Mouse (Mus musculus): ENCODE measurements at regions not wholly inside any gene's neighbourhood (a gene's known extent, or its start where the extent isn't known, plus 50 kb on each side); places are given as distances from the start of the nearest gene placed in this dataset.

- peaks cover 3% of the 10 kb centered on the region; the same call in 1 of the 2 replicates for H3K4me1 ChIP-seq (replicated peaks; ENCODE audit: control insufficient read depth, insufficient read depth, low read length)
- no peak overlapping the region for H3K27ac ChIP-seq (ENCODE audit: low read length)
- no peaks in the 10 kb centered on the region for H3K9me3 ChIP-seq (ENCODE audit: control insufficient read depth, low read length)
- 66% methylated on average over 6 of the region's 6 CpGs for WGBS
- H3K9ac ChIP-seq (ENCODE audit: low read length) = no peak overlapping the region
- no peaks in the 10 kb centered on the region for H3K27me3 ChIP-seq (ENCODE audit: control insufficient read depth, insufficient read depth, low read depth, low read length)
- no peaks in the 10 kb centered on the region for H3K36me3 ChIP-seq (ENCODE audit: control insufficient read depth, insufficient read depth, low read length)
- no peak for ATAC-seq (ENCODE audit: low read depth)
- H3K4me3 ChIP-seq (ENCODE audit: low read length) = no peak overlapping the region
- H3K4me2 ChIP-seq (ENCODE audit: low read depth, low read length) = no peak overlapping the region
These were observed 202.2 kb upstream of the Mocs1 start for GRCm38 (mm10) chr17:49226016-49226400.

- Histone ChIP-seq H3K9me3 (ENCODE audit: control insufficient read depth, low read length) (no peaks in the 10 kb centered on the region), H3K27ac (ENCODE audit: low read length) (no peak overlapping the region), H3K4me3 (ENCODE audit: low read length) (no peak overlapping the region), H3K4me2 (ENCODE audit: low read depth, low read length) (no peak overlapping the region), H3K9ac (ENCODE audit: low read length) (no peak overlapping the region), H3K36me3 (ENCODE audit: control insufficient read depth, insufficient read depth, low read length) (no peaks in the 10 kb centered on the region), H3K27me3 (ENCODE audit: control insufficient read depth, insufficient read depth, low read depth, low read length) (no peaks in the 10 kb centered on the region), H3K4me1 (replicated peaks; ENCODE audit: control insufficient read depth, insufficient read depth, low read length) (no peaks in the 10 kb centered on the region)
- ATAC-seq (ENCODE audit: low read depth) = no peak
- 71% methylated on average over 3 of the region's 3 CpGs for WGBS
These were observed 196.9 kb upstream of the Mocs1 start for GRCm38 (mm10) chr17:49231287-49231686.

- Histone ChIP-seq H3K27me3 (ENCODE audit: control insufficient read depth, insufficient read depth, low read depth, low read length) (no peaks in the 10 kb centered on the region), H3K9ac (ENCODE audit: low read length) (no peak overlapping the region), H3K36me3 (ENCODE audit: control insufficient read depth, insufficient read depth, low read length) (no peaks in the 10 kb centered on the region), H3K4me3 (ENCODE audit: low read length) (no peak overlapping the region), H3K9me3 (ENCODE audit: control insufficient read depth, low read length) (no peaks in the 10 kb centered on the region), H3K4me2 (ENCODE audit: low read depth, low read length) (no peak overlapping the region), H3K27ac (ENCODE audit: low read length) (no peak overlapping the region), H3K4me1 (replicated peaks; ENCODE audit: control insufficient read depth, insufficient read depth, low read length) (peaks cover 3% of the 10 kb centered on the region; the same call in 1 of the 2 replicates)
- ATAC-seq (ENCODE audit: low read depth) = no peak
These were observed 188.1 kb upstream of the Mocs1 start for GRCm38 (mm10) chr17:49240097-49240496.

GRCm38 (mm10) chr17:49243419-49243818, 184.7 kb upstream of the Mocs1 start:
- Histone ChIP-seq H3K9ac (ENCODE audit: low read length) (no peak overlapping the region), H3K27ac (ENCODE audit: low read length) (no peak overlapping the region), H3K9me3 (ENCODE audit: control insufficient read depth, low read length) (no peaks in the 10 kb centered on the region), H3K4me3 (ENCODE audit: low read length) (no peak overlapping the region), H3K4me1 (replicated peaks; ENCODE audit: control insufficient read depth, insufficient read depth, low read length) (peaks cover 3% of the 10 kb centered on the region; the same call in 1 of the 2 replicates), H3K36me3 (ENCODE audit: control insufficient read depth, insufficient read depth, low read length) (no peaks in the 10 kb centered on the region), H3K27me3 (ENCODE audit: control insufficient read depth, insufficient read depth, low read depth, low read length) (no peaks in the 10 kb centered on the region), H3K4me2 (ENCODE audit: low read depth, low read length) (no peak overlapping the region)
- 18% methylated on average over 2 of the region's 2 CpGs for WGBS
- ATAC-seq (ENCODE audit: low read depth) = peak; percentile 92

DNA sequence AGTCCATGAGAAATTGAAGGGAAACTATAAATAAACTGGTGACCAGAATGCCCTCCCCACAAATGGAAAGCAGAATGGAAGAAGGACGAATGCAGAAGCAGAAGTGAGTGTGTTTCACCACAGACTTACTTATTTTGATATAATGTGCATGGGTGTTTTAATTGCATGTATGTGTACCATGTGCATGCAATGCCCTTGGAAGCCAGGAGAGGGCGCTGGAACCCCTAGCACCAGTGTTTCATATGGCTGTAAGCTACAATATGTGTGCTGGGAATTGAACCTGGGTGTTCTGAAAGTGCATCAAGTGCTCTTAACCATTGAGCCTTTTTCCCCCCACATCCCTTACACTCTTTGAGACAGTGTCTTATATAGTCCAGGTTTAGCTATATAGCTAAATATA, 183.1 kb upstream of the Mocs1 start:
- Histone ChIP-seq H3K9me3 (ENCODE audit: control insufficient read depth, low read length) (no peaks in the 10 kb centered on the region), H3K9ac (ENCODE audit: low read length) (no peak overlapping the region), H3K4me2 (ENCODE audit: low read depth, low read length) (no peak overlapping the region), H3K4me3 (ENCODE audit: low read length) (no peak overlapping the region), H3K4me1 (replicated peaks; ENCODE audit: control insufficient read depth, insufficient read depth, low read length) (peaks cover 3% of the 10 kb centered on the region; the same call in 1 of the 2 replicates), H3K36me3 (ENCODE audit: control insufficient read depth, insufficient read depth, low read length) (no peaks in the 10 kb centered on the region), H3K27ac (ENCODE audit: low read length) (no peak overlapping the region), H3K27me3 (ENCODE audit: control insufficient read depth, insufficient read depth, low read depth, low read length) (no peaks in the 10 kb centered on the region)
- ATAC-seq (ENCODE audit: low read depth) = no peak
- WGBS = 60% methylated on average over 2 of the region's 2 CpGs

GRCm38 (mm10) chr17:49247215-49247614, 180.9 kb upstream of the Mocs1 start:
- no peak overlapping the region for H3K9ac ChIP-seq (ENCODE audit: low read length)
- H3K4me3 ChIP-seq (ENCODE audit: low read length) = no peak overlapping the region
- no peaks in the 10 kb centered on the region for H3K27me3 ChIP-seq (ENCODE audit: control insufficient read depth, insufficient read depth, low read depth, low read length)
- peaks cover 3% of the 10 kb centered on the region; the same call in 1 of the 2 replicates for H3K4me1 ChIP-seq (replicated peaks; ENCODE audit: control insufficient read depth, insufficient read depth, low read length)
- H3K4me2 ChIP-seq (ENCODE audit: low read depth, low read length) = no peak overlapping the region
- ATAC-seq (ENCODE audit: low read depth) = no peak
- H3K36me3 ChIP-seq (ENCODE audit: control insufficient read depth, insufficient read depth, low read length) = no peaks in the 10 kb centered on the region
- H3K27ac ChIP-seq (ENCODE audit: low read length) = no peak overlapping the region
- no peaks in the 10 kb centered on the region for H3K9me3 ChIP-seq (ENCODE audit: control insufficient read depth, low read length)
- WGBS = 58% methylated on average over 17 of the region's 17 CpGs

- Histone ChIP-seq H3K36me3 (ENCODE audit: control insufficient read depth, insufficient read depth, low read length) (no peaks in the 10 kb centered on the region), H3K4me3 (ENCODE audit: low read length) (no peak overlapping the region), H3K27me3 (ENCODE audit: control insufficient read depth, insufficient read depth, low read depth, low read length) (no peaks in the 10 kb centered on the region), H3K9me3 (ENCODE audit: control insufficient read depth, low read length) (no peaks in the 10 kb centered on the region), H3K4me1 (replicated peaks; ENCODE audit: control insufficient read depth, insufficient read depth, low read length) (no peaks in the 10 kb centered on the region), H3K4me2 (ENCODE audit: low read depth, low read length) (no peak overlapping the region), H3K27ac (ENCODE audit: low read length) (no peak overlapping the region), H3K9ac (ENCODE audit: low read length) (no peak overlapping the region)
- WGBS = 58% methylated on average over 8 of the region's 8 CpGs
- ATAC-seq (ENCODE audit: low read depth) = no peak
These were observed 177.2 kb upstream of the Mocs1 start for GRCm38 (mm10) chr17:49250726-49251537.

DNA sequence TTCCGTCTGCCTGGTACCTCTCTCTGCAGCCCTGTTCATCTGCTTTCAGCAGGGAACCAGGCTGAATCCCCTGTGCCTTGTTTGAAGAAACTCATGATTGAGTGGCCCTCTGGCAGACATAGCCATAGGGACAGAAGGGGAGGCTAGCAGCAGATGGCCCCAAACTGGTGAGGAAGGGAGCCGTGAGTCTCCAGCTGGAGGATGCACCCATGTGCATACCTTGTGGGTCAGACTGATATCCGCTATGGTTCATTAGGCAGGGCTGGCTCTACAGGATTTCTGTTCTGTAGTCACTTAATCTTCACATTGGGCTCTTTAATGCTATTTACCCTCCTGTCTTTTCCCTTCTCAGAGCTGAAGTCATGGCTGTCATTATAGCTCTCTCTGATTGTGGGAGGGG, 175.9 kb upstream of the Mocs1 start:
- no peak for ATAC-seq (ENCODE audit: low read depth)
- H3K4me3 ChIP-seq (ENCODE audit: low read length) = no peak overlapping the region
- no peak overlapping the region for H3K9ac ChIP-seq (ENCODE audit: low read length)
- H3K27ac ChIP-seq (ENCODE audit: low read length) = no peak overlapping the region
- H3K4me2 ChIP-seq (ENCODE audit: low read depth, low read length) = no peak overlapping the region
- H3K4me1 ChIP-seq (replicated peaks; ENCODE audit: control insufficient read depth, insufficient read depth, low read length) = no peaks in the 10 kb centered on the region
- H3K9me3 ChIP-seq (ENCODE audit: control insufficient read depth, low read length) = no peaks in the 10 kb centered on the region
- H3K36me3 ChIP-seq (ENCODE audit: control insufficient read depth, insufficient read depth, low read length) = no peaks in the 10 kb centered on the region
- no peaks in the 10 kb centered on the region for H3K27me3 ChIP-seq (ENCODE audit: control insufficient read depth, insufficient read depth, low read depth, low read length)
- 61% methylated on average over 3 of the region's 3 CpGs for WGBS

GRCm38 (mm10) chr17:49258496-49258895, 169.7 kb upstream of the Mocs1 start:
- H3K27me3 ChIP-seq (ENCODE audit: control insufficient read depth, insufficient read depth, low read depth, low read length) = no peaks in the 10 kb centered on the region
- no peaks in the 10 kb centered on the region for H3K4me1 ChIP-seq (replicated peaks; ENCODE audit: control insufficient read depth, insufficient read depth, low read length)
- no peak for ATAC-seq (ENCODE audit: low read depth)
- H3K9me3 ChIP-seq (ENCODE audit: control insufficient read depth, low read length) = no peaks in the 10 kb centered on the region
- no peak overlapping the region for H3K4me3 ChIP-seq (ENCODE audit: low read length)
- H3K9ac ChIP-seq (ENCODE audit: low read length) = no peak overlapping the region
- no peak overlapping the region for H3K27ac ChIP-seq (ENCODE audit: low read length)
- no peaks in the 10 kb centered on the region for H3K36me3 ChIP-seq (ENCODE audit: control insufficient read depth, insufficient read depth, low read length)
- no peak overlapping the region for H3K4me2 ChIP-seq (ENCODE audit: low read depth, low read length)

Data from lung, embryonic 16.5 days (tissue).